Mouse (Mus musculus) testis, adult 10 weeks (tissue): Measurements from ENCODE around the gene Psen2. TPM values are rescaled to one million over a fixed set of nuclear protein-coding genes. Genes with fewer than 3 reads are reported as not detected.

Experiments
- polyA plus RNA-seq: library from polyadenylated mRNA; stranded (reverse); fragments of 350-450 nt; fragmentation: Illumina TruSeq; extraction: RNeasy Lipid Tissue Mini Kit (QIAGEN cat#74804); gene quantifications from one replicate; pipeline ENCODE4 v1.2.3, GENCODE M21; 2014; ENCODE audit warnings: low read depth, low replicate concordance

The Psen2 gene
- polyA plus RNA-seq, result 1.4 TPM

DNA sequence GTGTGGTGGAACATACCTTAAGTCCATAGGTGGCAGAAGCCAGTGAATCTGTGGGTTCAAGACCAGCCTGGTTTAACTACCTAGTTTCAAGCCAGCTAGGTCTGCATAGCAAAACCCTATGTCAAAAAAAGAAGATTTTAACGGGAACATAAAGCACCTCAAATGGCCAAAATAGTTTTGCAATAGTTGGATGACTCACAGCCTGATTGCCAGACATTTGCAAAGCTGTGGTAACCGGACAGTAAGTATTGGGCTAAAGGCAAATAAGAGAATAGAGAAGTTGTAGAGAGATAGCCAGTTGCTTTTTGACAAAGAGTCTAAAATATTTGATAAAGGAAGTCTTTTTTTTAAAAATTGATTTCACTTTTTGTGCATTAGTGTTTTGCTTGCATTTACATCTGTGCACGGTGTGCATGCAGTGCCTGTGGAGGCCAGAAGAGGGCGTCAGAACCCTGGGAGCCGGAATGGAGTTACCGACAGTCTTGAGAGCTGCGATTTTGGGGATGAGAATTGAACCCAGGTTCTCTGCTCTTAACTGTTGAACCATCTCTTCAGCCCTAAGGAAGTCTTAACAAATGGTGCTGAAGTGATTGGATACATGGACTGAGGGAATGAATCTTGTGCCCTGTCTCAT lies at the start of gene Psen2:
Psen2 (minus strand) TSS at position 75 of the 634 bp plus-strand sequence.

DNA sequence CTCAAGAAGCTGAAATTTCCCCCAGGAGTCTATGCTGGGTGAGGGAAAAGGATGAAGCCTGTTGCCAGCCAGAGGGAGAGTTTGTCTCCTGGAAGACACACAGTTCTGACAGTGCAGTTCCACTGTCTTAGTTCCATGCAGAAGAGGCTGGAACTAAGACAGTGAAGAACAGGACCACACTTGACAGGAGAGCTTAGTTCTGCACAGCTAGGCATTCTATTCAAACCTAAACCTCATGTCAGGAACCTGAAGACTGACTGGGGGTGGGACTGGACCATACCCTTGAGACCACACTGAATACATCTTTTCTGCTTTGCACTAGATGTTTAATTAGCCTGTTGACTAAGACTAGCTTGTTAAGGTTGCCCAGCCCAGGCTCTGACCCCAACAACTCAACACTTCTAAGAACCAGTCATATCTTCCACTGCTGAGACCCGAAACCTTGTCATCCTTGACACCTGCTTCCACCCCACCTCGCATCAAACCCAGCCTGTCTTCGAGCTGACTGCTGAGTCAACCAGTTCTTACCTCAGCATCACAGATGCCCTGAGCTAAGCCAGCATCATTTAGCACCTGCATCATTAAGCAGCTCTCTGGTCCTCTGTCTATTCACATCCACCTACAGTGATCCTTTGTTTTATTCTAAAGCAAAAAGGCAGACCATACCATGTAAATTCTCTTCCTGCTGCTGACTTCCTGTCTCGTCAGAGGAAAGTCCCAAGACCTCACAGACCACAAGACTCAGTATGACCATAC lies 64.1 kb downstream of the Psen2 start, which contains the start of gene Coq8a:
Coq8a (minus strand) TSS at position 644 of the 756 bp plus-strand sequence.

Other genes with a start within 250 kb of the Psen2 start
- gene Coq8a, start 63.8 kb downstream of the Psen2 start, polyA plus RNA-seq, result 1.6 TPM
- gene Itpkb, start 67.0 kb upstream of the Psen2 start, polyA plus RNA-seq, result 8.1 TPM
- gene Stum, start 220.1 kb upstream of the Psen2 start, polyA plus RNA-seq, result 0.15 TPM